Mouse (Mus musculus) adrenal gland, postnatal 14 days (tissue): Measurements from ENCODE around the gene Dalrd3. TPM values are rescaled to one million over a fixed set of nuclear protein-coding genes. Genes with fewer than 3 reads are reported as not detected.
"Not testable (repeated sequence)": the region's sequence is repeated elsewhere in the genome, so short reads cannot be mapped to it uniquely, and the experiment has no call there.

Source experiments
- DNase-seq: peaks from one replicate; pipeline ENCODE4 v3.0.0; 2021; ENCODE audit warnings: mixed read lengths
- total RNA-seq: library from RNA; stranded (reverse); gene quantifications from 2 replicates; pipeline ENCODE4 v1.2.3, GENCODE M21; 2021

Dalrd3 gene
- total RNA-seq, 1 experiment from 2014 or later, result 48.8 TPM

GRCm38 (mm10) chr9:108572321-108572720 is 2.6 kb downstream of the Dalrd3 start:
- DNase-seq, result no peak

GRCm38 (mm10) chr9:108573774-108574690 is 4.3 kb downstream of the Dalrd3 start:
- peak; percentile 89 for DNase-seq

- DNase-seq, result no peak
Observed at GRCm38 (mm10) chr9:108574921-108575320, 5.2 kb downstream of the Dalrd3 start.

GRCm38 (mm10) chr9:108575321-108576297 is 5.9 kb downstream of the Dalrd3 start:
- DNase-seq, result no peak

- no peak for DNase-seq
Observed at GRCm38 (mm10) chr9:108577025-108577424, 7.3 kb downstream of the Dalrd3 start.

GRCm38 (mm10) chr9:108577934-108578544 is 8.4 kb downstream of the Dalrd3 start:
- peak; percentile 82 for DNase-seq

GRCm38 (mm10) chr9:108578545-108579343 is 9.1 kb downstream of the Dalrd3 start, which contains the start of gene Wdr6:
Gene Wdr6 (minus strand): TSS chr9:108578739.
- peak; percentile 97 for DNase-seq

- peak; percentile 71 for DNase-seq
Observed at GRCm38 (mm10) chr9:108579344-108579690, 9.6 kb downstream of the Dalrd3 start.

- DNase-seq, result peak; percentile 84
Observed at GRCm38 (mm10) chr9:108587571-108588180, 18.0 kb downstream of the Dalrd3 start.

GRCm38 (mm10) chr9:108589229-108589628 is 19.5 kb downstream of the Dalrd3 start:
- no peak for DNase-seq

GRCm38 (mm10) chr9:108591462-108591861 is 21.8 kb downstream of the Dalrd3 start:
- DNase-seq, result no peak

- no peak for DNase-seq
Observed at GRCm38 (mm10) chr9:108594354-108594753, 24.7 kb downstream of the Dalrd3 start.

GRCm38 (mm10) chr9:108596998-108597764 is 27.5 kb downstream of the Dalrd3 start, which contains the start of gene P4htm:
Gene P4htm (minus strand): TSS chr9:108597667.
- DNase-seq, result peak; percentile 86

- no peak for DNase-seq
Observed at GRCm38 (mm10) chr9:108599021-108599566, 29.4 kb downstream of the Dalrd3 start.

- no peak for DNase-seq
Observed at GRCm38 (mm10) chr9:108600011-108600410, 30.3 kb downstream of the Dalrd3 start.

GRCm38 (mm10) chr9:108601986-108602385 is 32.3 kb downstream of the Dalrd3 start:
- no peak for DNase-seq

- DNase-seq, result not testable (repeated sequence)
Observed at GRCm38 (mm10) chr9:108607929-108608328, 38.2 kb downstream of the Dalrd3 start.

- DNase-seq, result no peak
Observed at GRCm38 (mm10) chr9:108608889-108609288, 39.2 kb downstream of the Dalrd3 start.

- DNase-seq, result no peak
Observed at GRCm38 (mm10) chr9:108611488-108611887, 41.8 kb downstream of the Dalrd3 start.

GRCm38 (mm10) chr9:108617301-108617700 is 47.6 kb downstream of the Dalrd3 start:
- no peak for DNase-seq
